Mouse (Mus musculus) granulocyte monocyte progenitor cell, adult 5-6 weeks (primary cell): ENCODE measurements around the gene Dusp14. TPM values are rescaled to one million over a fixed set of nuclear protein-coding genes. Genes with fewer than 3 reads are reported as not detected.

Experiments used
- ATAC-seq: replicated peaks from 2 replicates; pipeline ENCODE4 v1.8.0; 2016; ENCODE audit warnings: mild to moderate bottlenecking, moderate TSS enrichment, inconsistent platforms; ENCODE audit not compliant: poor library complexity, severe bottlenecking
- total RNA-seq, 2 experiments: library from RNA; stranded (forward) in 1 of 2; stranded (reverse) in 1 of 2; fragments of 200-712, 200-1000 nt in 1 of 2; fragments of >200 nt in 1 of 2; fragmentation: Nextera tagmentation in 1 of 2; gene quantifications; 2 replicates each; pipeline ENCODE4 v1.2.3; 2014 to 2017

Dusp14 gene
- total RNA-seq (2014; fragmentation: Nextera tagmentation), result not detected in 2 replicates
- 0.31 TPM in 1 of 2 replicates, not detected in the other for total RNA-seq (2017)

DNA sequence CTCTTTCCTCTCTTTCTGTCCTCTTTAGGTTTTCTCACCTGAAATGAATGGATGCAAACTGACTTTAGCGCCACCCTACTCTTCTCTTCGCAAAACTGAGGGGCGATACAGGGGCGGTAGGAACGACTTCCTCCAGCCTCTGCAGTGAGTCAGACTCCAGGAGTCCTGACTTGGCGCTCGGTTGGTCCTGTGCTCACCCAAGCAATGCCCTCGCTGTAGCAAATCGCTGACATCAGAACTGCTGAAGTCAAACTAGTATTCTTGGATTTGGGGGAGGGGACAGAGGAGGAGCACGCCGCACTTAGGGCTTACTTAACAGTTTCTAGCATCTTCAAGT lies at the start of gene Dusp14:
TSS of gene Dusp14 (minus strand) at position 228 of the 337 bp plus-strand sequence.
- ATAC-seq, result peak; percentile 52; the same call in 1 of the 2 replicates

DNA sequence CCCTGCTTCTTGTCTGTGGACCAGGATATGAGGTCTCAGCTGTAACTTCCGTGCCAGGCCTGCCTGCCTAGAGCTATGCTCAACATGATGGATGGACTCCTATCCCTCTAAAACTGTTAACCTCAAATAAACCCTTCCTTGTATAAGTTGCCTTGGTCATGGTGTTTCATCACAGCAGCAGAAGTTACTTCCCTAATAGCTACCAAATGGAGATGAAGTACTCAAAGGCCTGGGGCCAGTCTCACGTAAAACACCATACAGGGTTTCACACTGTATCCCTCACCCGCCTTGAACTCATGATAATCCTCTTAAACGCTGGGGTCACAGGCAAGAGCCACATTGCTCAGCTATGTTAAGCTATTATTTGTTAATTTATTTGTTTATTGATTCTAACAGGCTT lies 48.4 kb upstream of the Dusp14 start:
- ATAC-seq, result peak; percentile 79

DNA sequence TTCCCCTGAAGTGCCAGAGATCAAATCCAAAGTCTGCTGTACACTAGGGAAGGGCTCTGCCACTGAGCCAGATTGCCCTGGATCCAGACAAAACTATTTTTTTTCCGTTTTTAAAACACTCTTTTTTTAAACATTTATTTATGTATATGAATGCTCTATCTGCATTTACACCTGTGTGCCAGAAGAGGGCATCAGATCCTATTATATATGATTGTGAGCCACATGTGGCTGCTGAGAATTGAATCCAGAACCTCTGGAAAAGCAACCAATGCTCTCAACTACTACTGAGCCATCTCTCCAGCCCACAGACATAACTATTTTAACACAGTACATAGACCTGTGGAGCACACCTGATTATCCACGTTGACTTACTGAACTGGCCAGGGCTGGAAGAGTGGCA lies 47.2 kb upstream of the Dusp14 start:
- ATAC-seq, result no peak

GRCm38 (mm10) chr11:84115646-84116045 lies 46.6 kb upstream of the Dusp14 start:
- no peak for ATAC-seq

GRCm38 (mm10) chr11:84113623-84114022 lies 44.6 kb upstream of the Dusp14 start:
- ATAC-seq, result no peak

- ATAC-seq, result no peak
Measured at GRCm38 (mm10) chr11:84107137-84107536, 38.1 kb upstream of the Dusp14 start.

DNA sequence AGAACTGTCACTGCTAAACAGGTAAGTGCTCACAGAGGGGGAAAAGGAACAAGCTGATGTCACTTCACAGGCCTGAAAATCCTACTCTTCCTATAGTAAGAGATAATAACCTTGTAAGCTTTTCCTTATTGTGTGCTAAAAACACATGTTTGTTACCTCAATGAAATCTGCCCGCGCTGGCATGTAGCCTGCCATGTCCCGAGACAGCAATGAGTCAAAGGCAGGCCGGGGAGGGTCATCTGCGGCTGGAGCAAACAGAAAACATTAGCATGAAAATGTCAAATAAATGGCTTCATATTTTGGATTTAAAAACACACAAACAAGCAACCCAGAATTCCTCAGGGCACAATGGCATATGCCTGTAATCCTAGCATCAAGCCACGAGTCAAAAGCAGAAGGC lies 35.0 kb upstream of the Dusp14 start:
- ATAC-seq, result no peak

GRCm38 (mm10) chr11:84101182-84101581 lies 32.1 kb upstream of the Dusp14 start:
- ATAC-seq, result no peak

DNA sequence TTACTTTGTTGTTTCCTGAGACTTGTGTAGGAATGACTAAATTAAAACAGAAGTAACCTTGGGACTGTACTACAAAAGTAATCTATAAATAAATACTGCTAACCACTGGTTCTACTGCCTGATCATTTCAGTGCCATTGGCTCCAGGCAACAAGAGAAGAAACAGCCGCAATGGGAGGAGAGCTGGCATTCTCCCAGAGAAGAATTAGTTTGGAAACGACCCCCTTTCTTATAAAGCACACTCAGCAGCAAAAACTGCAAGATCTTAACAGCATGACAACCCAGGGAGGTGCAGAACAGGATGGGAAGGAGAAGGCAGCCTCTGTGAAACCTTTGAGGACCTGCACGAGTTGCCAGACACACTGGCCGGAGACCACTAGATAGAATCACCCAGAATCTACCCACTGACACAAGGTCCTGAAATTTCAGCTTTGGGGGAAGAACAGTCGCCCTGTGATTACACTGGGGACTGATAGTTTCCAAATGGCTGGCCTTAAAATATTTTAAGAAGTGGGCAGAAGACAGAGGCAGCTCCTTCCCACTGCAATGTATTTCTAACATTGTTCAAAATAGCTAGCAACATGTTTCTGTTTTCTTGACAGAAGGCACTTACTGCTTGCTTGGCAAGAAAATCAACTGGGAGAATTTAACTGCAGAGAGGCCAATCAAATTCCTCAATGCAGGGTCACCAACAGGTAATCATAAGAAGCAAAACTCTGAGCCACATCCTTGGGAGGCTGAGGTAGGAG lies 28.4 kb upstream of the Dusp14 start:
- no peak for ATAC-seq

DNA sequence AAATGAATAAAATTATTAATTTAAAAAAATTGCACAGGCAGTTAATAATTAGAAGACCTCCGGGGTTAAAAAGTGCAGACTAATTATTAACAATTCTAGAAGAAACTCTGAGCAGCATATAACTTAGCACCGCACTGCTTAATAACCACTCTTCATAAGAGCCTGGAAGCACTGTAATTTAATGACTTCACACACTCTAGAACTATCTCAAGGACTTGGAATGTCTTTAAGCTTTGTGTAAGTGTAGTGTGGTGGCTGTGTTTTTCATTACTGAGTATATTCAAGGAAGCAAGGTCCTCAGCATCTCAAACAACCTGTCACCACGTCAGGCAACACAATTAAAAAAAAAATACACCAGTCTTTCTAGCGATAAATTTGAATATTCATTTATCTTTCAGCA lies 26.0 kb upstream of the Dusp14 start:
- ATAC-seq, result no peak

DNA sequence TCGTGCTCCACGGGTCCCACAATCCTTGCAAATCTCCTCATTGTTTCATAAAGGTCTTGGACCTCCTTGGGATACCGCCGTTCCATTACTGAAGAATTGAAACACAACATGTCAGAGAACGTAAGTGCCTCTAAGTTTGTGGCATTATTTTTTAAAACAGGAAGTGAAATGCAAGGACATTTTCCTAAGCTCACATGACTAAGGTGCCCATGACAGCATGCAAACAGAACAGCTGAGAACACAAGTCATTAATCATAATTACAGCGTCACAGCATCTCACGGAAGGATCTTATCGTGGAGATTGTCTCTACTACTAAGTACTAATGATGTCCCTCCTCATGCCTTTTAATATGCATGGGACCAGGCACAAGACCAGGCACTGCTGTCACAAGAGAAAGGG lies 21.5 kb upstream of the Dusp14 start:
- no peak for ATAC-seq

GRCm38 (mm10) chr11:84081901-84082300 lies 12.8 kb upstream of the Dusp14 start:
- ATAC-seq, result no peak

- no peak for ATAC-seq
Measured at GRCm38 (mm10) chr11:84080327-84080726, 11.3 kb upstream of the Dusp14 start.

- no peak for ATAC-seq
Measured at GRCm38 (mm10) chr11:84079887-84080286, 10.8 kb upstream of the Dusp14 start.

- ATAC-seq, result no peak
Measured at GRCm38 (mm10) chr11:84079361-84079760, 10.3 kb upstream of the Dusp14 start.

DNA sequence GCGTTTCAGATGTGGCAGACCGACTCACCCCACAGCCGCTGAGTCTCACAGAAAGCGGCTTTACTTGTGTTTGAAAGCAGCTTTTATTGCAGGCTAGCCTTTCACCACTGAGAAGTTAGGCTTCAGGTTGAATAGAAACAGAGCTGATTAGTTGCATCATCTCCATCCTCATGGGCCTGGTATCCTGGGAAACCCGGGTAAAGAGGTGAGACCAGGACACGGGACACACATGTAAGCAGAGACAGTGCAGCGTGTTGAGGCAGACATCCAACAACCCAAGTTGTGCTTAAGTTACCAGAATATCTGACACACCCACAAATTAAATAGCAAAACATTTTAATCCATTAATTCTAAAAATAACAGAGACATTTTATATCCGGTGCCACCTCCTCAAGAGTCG lies 9.5 kb upstream of the Dusp14 start:
- no peak for ATAC-seq

- no peak for ATAC-seq
Measured at GRCm38 (mm10) chr11:84077008-84077407, 7.9 kb upstream of the Dusp14 start.

- no peak for ATAC-seq
Measured at GRCm38 (mm10) chr11:84073816-84074764, 5.0 kb upstream of the Dusp14 start.

DNA sequence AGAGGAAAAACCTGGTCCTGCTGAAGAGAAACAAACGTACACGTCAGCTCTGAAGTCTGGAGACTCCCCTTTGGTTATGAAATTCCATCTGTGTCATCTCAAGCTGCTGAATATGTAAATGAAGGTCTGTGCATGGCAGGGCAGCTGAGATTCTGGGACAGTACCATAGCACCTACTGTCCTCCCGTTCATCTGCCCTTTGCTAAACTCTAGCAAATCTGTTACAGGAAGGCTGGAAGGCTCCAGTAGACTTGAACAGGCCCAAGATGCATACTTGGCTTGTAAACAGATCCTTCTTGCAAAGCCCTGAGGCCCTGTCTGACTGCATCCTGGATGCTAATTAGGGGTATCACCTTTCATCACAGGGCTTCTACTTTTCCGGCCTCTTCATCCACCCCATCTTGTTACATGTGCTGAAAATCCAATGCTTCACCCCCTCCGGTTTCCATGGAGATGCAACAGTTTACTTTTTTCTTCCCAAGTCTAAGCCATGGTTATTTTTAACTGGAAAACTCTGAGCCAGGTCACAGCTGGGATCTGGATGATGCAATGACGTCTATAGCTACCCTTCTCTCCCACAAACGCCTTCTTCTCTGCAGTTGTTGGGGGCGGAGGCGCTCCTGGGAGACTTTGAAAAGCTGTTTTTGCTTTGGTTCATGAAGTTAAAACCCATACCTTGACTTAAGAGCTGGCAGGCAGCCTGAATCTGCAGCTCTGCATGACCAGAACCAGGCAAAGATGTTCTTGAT lies 4.0 kb upstream of the Dusp14 start:
- no peak for ATAC-seq

- peak; percentile 19; the same call in 1 of the 2 replicates for ATAC-seq
Measured at GRCm38 (mm10) chr11:84068191-84069033, 649 bp downstream of the Dusp14 start.
